Mouse (Mus musculus) lung, postnatal 0 days (tissue): Measurements from ENCODE around the gene E2f7.

Source experiments
- CTCF ChIP-seq: IDR thresholded peaks from 2 replicates; pipeline ENCODE4 v1.5.1; 2016; ENCODE audit warnings: antibody characterized with exemption, mild to moderate bottlenecking
- EP300 ChIP-seq: IDR thresholded peaks from 2 replicates; pipeline ENCODE4 v1.6.1; 2016; ENCODE audit warnings: antibody characterized with exemption, mild to moderate bottlenecking, control low read depth

DNA sequence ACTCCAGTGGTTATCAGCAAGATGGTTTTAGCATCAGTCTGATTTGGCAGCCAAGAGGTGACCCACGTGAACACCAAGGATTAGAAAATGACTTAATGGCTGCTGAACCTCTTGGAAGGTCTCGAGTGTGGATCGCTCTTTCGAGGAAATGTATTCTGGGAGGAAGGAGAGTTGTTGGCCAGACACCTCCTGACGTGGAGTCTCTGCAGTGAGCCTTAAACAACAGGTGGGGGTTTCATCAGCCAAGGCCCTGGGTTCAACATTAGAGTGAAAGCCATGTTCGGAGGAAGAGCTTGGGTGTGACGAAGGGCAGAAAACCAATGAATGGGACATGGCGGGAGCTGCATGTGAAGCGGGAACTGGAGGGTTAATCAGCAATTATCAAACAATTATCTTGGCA, 3.8 kb downstream of the E2f7 start:
- no peak for TF ChIP-seq CTCF
- no peak for TF ChIP-seq EP300
